Mouse (Mus musculus) stomach, postnatal 0 days (tissue): ENCODE results near the gene Pdia4.

ENCODE experiments used
- CTCF ChIP-seq: IDR thresholded peaks from 2 replicates; pipeline ENCODE4 v1.5.1; 2016; ENCODE audit warnings: antibody characterized with exemption, low read depth, mild to moderate bottlenecking, moderate library complexity
- EP300 ChIP-seq: optimal IDR thresholded peaks from 2 replicates; pipeline ENCODE3; 2016; ENCODE audit warnings: antibody characterized with exemption

- TF ChIP-seq CTCF (no peak), EP300 (no peak)
These were observed 32.6 kb downstream of the Pdia4 start for GRCm38 (mm10) chr6:47780576-47781013.
